Mouse (Mus musculus): ENCODE results near the gene Lce1c. TPM values are rescaled to one million over a fixed set of nuclear protein-coding genes. Genes with fewer than 3 reads are reported as not detected.

The Lce1c gene
- polyA plus RNA-seq (2014; fragmentation: Illumina TruSeq; extraction: RNeasy Lipid Tissue Mini Kit (QIAGEN cat#74804); ENCODE audit: low replicate concordance), result not detected

GRCm38 (mm10) chr3:92678947-92679346 is at the start of gene Lce1c:
TSS of gene Lce1c (plus strand) at chr3:92679247.

DNA sequence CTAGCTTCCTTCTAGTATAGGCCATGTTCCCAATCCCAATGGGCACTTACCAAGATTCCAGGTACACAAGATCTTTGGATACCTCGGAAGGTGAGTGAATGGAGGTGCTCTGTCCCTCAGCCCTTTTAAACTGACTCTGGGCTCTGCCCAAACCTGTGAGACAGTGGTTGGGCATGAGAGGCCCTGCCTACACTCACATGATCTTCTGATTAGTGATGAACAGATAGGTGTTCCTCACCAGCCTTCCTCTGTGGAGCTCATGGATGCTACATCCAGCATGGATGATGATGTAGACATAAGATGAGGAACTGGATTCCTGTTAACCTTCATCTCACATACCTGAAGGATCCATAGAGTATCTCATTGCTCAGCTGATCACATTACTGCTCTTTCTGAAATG is 30.8 kb upstream of the Lce1c start, which contains the start of gene Lce1a1:
Gene Lce1a1, minus strand, starts transcription at position 101 of the 400 bp plus-strand sequence.

GRCm38 (mm10) chr3:92656826-92657225 is 22.2 kb upstream of the Lce1c start, which contains the start of gene Lce1b:
TSS of gene Lce1b (minus strand) at chr3:92656926.

GRCm38 (mm10) chr3:92670215-92670614 is 8.8 kb upstream of the Lce1c start, which contains the start of gene Lce1a2:
TSS of gene Lce1a2 (minus strand) at chr3:92670315.

DNA sequence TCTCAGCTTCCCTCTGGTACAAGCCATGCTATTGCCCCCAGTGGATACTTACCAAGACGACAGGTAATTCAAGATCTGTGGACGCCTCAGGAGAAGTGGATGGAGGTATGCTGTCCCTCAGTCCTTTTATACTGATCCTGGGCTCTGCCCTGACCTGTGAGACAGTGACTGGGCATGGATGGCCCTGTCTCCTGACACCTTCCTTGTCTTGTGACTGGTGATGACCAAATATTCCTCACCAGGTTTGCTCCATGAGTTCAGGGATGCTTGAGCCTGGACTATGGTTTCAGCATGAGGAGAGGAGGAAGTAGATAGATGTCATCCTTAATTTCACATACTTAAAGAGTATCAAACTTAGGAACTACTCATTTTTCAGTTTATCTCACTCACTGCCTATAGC is 8.1 kb downstream of the Lce1c start, which contains the start of gene Lce1d:
Gene Lce1d, minus strand, starts transcription at position 101 of the 400 bp plus-strand sequence.

GRCm38 (mm10) chr3:92708974-92709373 is 29.9 kb downstream of the Lce1c start, which contains the start of gene Lce1e:
TSS of gene Lce1e (minus strand) at chr3:92709074.

GRCm38 (mm10) chr3:92720250-92720649 is 41.2 kb downstream of the Lce1c start, which contains the start of gene Lce1f:
TSS of gene Lce1f (minus strand) at chr3:92720350.

Other genes starting within 250 kb of the Lce1c start
- gene Gm9774, start 249.8 kb upstream of the Lce1c start, polyA plus RNA-seq (2014; fragmentation: Illumina TruSeq; extraction: RNeasy Lipid Tissue Mini Kit (QIAGEN cat#74804); ENCODE audit: low replicate concordance), result 5.0 TPM
- gene Sprr2k, start 246.7 kb upstream of the Lce1c start, polyA plus RNA-seq (2014; fragmentation: Illumina TruSeq; extraction: RNeasy Lipid Tissue Mini Kit (QIAGEN cat#74804); ENCODE audit: low replicate concordance), result not detected
- gene Sprr1b, start 240.5 kb upstream of the Lce1c start, polyA plus RNA-seq (2014; fragmentation: Illumina TruSeq; extraction: RNeasy Lipid Tissue Mini Kit (QIAGEN cat#74804); ENCODE audit: low replicate concordance), result not detected
- gene Sprr3, start 220.5 kb upstream of the Lce1c start, polyA plus RNA-seq (2014; fragmentation: Illumina TruSeq; extraction: RNeasy Lipid Tissue Mini Kit (QIAGEN cat#74804); ENCODE audit: low replicate concordance), result not detected
- gene Sprr1a, start 193.4 kb upstream of the Lce1c start, polyA plus RNA-seq (2014; fragmentation: Illumina TruSeq; extraction: RNeasy Lipid Tissue Mini Kit (QIAGEN cat#74804); ENCODE audit: low replicate concordance), result 1.4 TPM
- not detected for gene Sprr4, start 178.8 kb upstream of the Lce1c start, polyA plus RNA-seq (2014; fragmentation: Illumina TruSeq; extraction: RNeasy Lipid Tissue Mini Kit (QIAGEN cat#74804); ENCODE audit: low replicate concordance)
- gene 2310046K23Rik, start 144.7 kb upstream of the Lce1c start, polyA plus RNA-seq (2014; fragmentation: Illumina TruSeq; extraction: RNeasy Lipid Tissue Mini Kit (QIAGEN cat#74804); ENCODE audit: low replicate concordance), result not detected
- not detected for gene Ivl, start 105.5 kb upstream of the Lce1c start, polyA plus RNA-seq (2014; fragmentation: Illumina TruSeq; extraction: RNeasy Lipid Tissue Mini Kit (QIAGEN cat#74804); ENCODE audit: low replicate concordance)
- 0.93 TPM for gene Smcp, start 90.2 kb upstream of the Lce1c start, polyA plus RNA-seq (2014; fragmentation: Illumina TruSeq; extraction: RNeasy Lipid Tissue Mini Kit (QIAGEN cat#74804); ENCODE audit: low replicate concordance)
- not detected for gene 2210017I01Rik, start 71.8 kb upstream of the Lce1c start, polyA plus RNA-seq (2014; fragmentation: Illumina TruSeq; extraction: RNeasy Lipid Tissue Mini Kit (QIAGEN cat#74804); ENCODE audit: low replicate concordance)
- gene Lce6a, start 57.6 kb upstream of the Lce1c start, polyA plus RNA-seq (2014; fragmentation: Illumina TruSeq; extraction: RNeasy Lipid Tissue Mini Kit (QIAGEN cat#74804); ENCODE audit: low replicate concordance), result not detected
- gene Lce1a1, start 30.9 kb upstream of the Lce1c start, polyA plus RNA-seq (2014; fragmentation: Illumina TruSeq; extraction: RNeasy Lipid Tissue Mini Kit (QIAGEN cat#74804); ENCODE audit: low replicate concordance), result not detected
- not detected for gene Lce1b, start 22.3 kb upstream of the Lce1c start, polyA plus RNA-seq (2014; fragmentation: Illumina TruSeq; extraction: RNeasy Lipid Tissue Mini Kit (QIAGEN cat#74804); ENCODE audit: low replicate concordance)
- gene Lce1a2, start 8.9 kb upstream of the Lce1c start, polyA plus RNA-seq (2014; fragmentation: Illumina TruSeq; extraction: RNeasy Lipid Tissue Mini Kit (QIAGEN cat#74804); ENCODE audit: low replicate concordance), result not detected
- not detected for gene Lce1d, start 8.0 kb downstream of the Lce1c start, polyA plus RNA-seq (2014; fragmentation: Illumina TruSeq; extraction: RNeasy Lipid Tissue Mini Kit (QIAGEN cat#74804); ENCODE audit: low replicate concordance)
- not detected for gene Lce1e, start 29.8 kb downstream of the Lce1c start, polyA plus RNA-seq (2014; fragmentation: Illumina TruSeq; extraction: RNeasy Lipid Tissue Mini Kit (QIAGEN cat#74804); ENCODE audit: low replicate concordance)
- gene Lce1f, start 41.1 kb downstream of the Lce1c start, polyA plus RNA-seq (2014; fragmentation: Illumina TruSeq; extraction: RNeasy Lipid Tissue Mini Kit (QIAGEN cat#74804); ENCODE audit: low replicate concordance), result not detected
- gene Gm38119, start 59.8 kb downstream of the Lce1c start, polyA plus RNA-seq (2014; fragmentation: Illumina TruSeq; extraction: RNeasy Lipid Tissue Mini Kit (QIAGEN cat#74804); ENCODE audit: low replicate concordance), result not detected
- gene Lce1g, start 73.1 kb downstream of the Lce1c start, polyA plus RNA-seq (2014; fragmentation: Illumina TruSeq; extraction: RNeasy Lipid Tissue Mini Kit (QIAGEN cat#74804); ENCODE audit: low replicate concordance), result not detected
- not detected for gene Lce1h, start 85.8 kb downstream of the Lce1c start, polyA plus RNA-seq (2014; fragmentation: Illumina TruSeq; extraction: RNeasy Lipid Tissue Mini Kit (QIAGEN cat#74804); ENCODE audit: low replicate concordance)
- gene Lce1i, start 99.7 kb downstream of the Lce1c start, polyA plus RNA-seq (2014; fragmentation: Illumina TruSeq; extraction: RNeasy Lipid Tissue Mini Kit (QIAGEN cat#74804); ENCODE audit: low replicate concordance), result not detected
- not detected for gene Lce1j, start 111.3 kb downstream of the Lce1c start, polyA plus RNA-seq (2014; fragmentation: Illumina TruSeq; extraction: RNeasy Lipid Tissue Mini Kit (QIAGEN cat#74804); ENCODE audit: low replicate concordance)
- not detected for gene Lce1k, start 128.6 kb downstream of the Lce1c start, polyA plus RNA-seq (2014; fragmentation: Illumina TruSeq; extraction: RNeasy Lipid Tissue Mini Kit (QIAGEN cat#74804); ENCODE audit: low replicate concordance)
- gene Kprp, start 148.0 kb downstream of the Lce1c start, polyA plus RNA-seq (2014; fragmentation: Illumina TruSeq; extraction: RNeasy Lipid Tissue Mini Kit (QIAGEN cat#74804); ENCODE audit: low replicate concordance), result not detected
- gene Lce1l, start 172.0 kb downstream of the Lce1c start, polyA plus RNA-seq (2014; fragmentation: Illumina TruSeq; extraction: RNeasy Lipid Tissue Mini Kit (QIAGEN cat#74804); ENCODE audit: low replicate concordance), result not detected
- gene 2310050C09Rik, start 191.0 kb downstream of the Lce1c start, polyA plus RNA-seq (2014; fragmentation: Illumina TruSeq; extraction: RNeasy Lipid Tissue Mini Kit (QIAGEN cat#74804); ENCODE audit: low replicate concordance), result not detected
- gene Lce3a, start 247.0 kb downstream of the Lce1c start, polyA plus RNA-seq (2014; fragmentation: Illumina TruSeq; extraction: RNeasy Lipid Tissue Mini Kit (QIAGEN cat#74804); ENCODE audit: low replicate concordance), result not detected